Mouse (Mus musculus): Measurements from ENCODE around the gene Trnt1.

- TF ChIP-seq CTCF (IDR thresholded peaks at IDR 0.05; ENCODE audit: borderline replicate concordance, extremely low read depth, insufficient read depth, insufficient read length) (peak; percentile 98), POLR2A (IDR thresholded peaks at IDR 0.05; ENCODE audit: borderline replicate concordance, extremely low read depth, insufficient read depth, insufficient read length, poor library complexity, severe bottlenecking) (peak; percentile 21; the same call in 1 of the 2 replicates)
These were observed 30.7 kb downstream of the Trnt1 start, which contains the start of gene Crbn for GRCm38 (mm10) chr6:106799333-106800226.
